Mouse (Mus musculus): ENCODE results near the gene Olfr632. TPM values are rescaled to one million over a fixed set of nuclear protein-coding genes. Genes with fewer than 3 reads are reported as not detected.
"Not testable (repeated sequence)": the region's sequence is repeated elsewhere in the genome, so short reads cannot be mapped to it uniquely, and the experiment has no call there.

The Olfr632 gene
- total RNA-seq (2021), result not detected

- no peak for DNase-seq (ENCODE audit: low spot score)
- intact Hi-C loops (cut with DNase I), result no loop called here
Observed at GRCm38 (mm10) chr7:103934264-103934663, at the start of gene Olfr632. Gene Olfr632 (plus strand): TSS chr7:103934347.

GRCm38 (mm10) chr7:103886152-103886551 lies 48.0 kb upstream of the Olfr632 start, which contains the start of gene Olfr66:
Gene Olfr66 (minus strand): TSS chr7:103886252.
- no peak for DNase-seq (ENCODE audit: low spot score)
- intact Hi-C loops (cut with DNase I), result no loop called here

- intact Hi-C loops (cut with DNase I), result no loop called here
Observed at GRCm38 (mm10) chr7:103894385-103894784, 39.8 kb upstream of the Olfr632 start, which contains the start of gene Olfr64. Gene Olfr64 (minus strand): TSS chr7:103894485.

GRCm38 (mm10) chr7:103903187-103903586 lies 31.0 kb upstream of the Olfr632 start, which contains the start of gene Olfr65:
Gene Olfr65 (plus strand): TSS chr7:103903487.
- DNase-seq (ENCODE audit: low spot score), result no peak
- intact Hi-C loops (cut with DNase I), result no loop called here

More at GRCm38 (mm10) chr7:103894385-103894784, 39.8 kb upstream of the Olfr632 start, which contains the start of gene Olfr64:
- DNase-seq (ENCODE audit: low spot score), result no peak

GRCm38 (mm10) chr7:103910047-103910446 lies 24.1 kb upstream of the Olfr632 start:
- no peak for DNase-seq (ENCODE audit: low spot score)

GRCm38 (mm10) chr7:103912969-103913511 lies 21.1 kb upstream of the Olfr632 start:
- intact Hi-C loops (cut with DNase I), result loop anchor here (1.0 kb wide), 1 partner anchor 120 kb away; no protein-coding TSS in a partner anchor
- no peak for DNase-seq (ENCODE audit: low spot score)

More at GRCm38 (mm10) chr7:103910047-103910446, 24.1 kb upstream of the Olfr632 start:
- intact Hi-C loops (cut with DNase I), result no loop called here

- intact Hi-C loops (cut with DNase I), result no loop called here
- no peak for DNase-seq (ENCODE audit: low spot score)
Observed at GRCm38 (mm10) chr7:103915338-103915737, 18.8 kb upstream of the Olfr632 start.

GRCm38 (mm10) chr7:103928525-103928924 lies 5.6 kb upstream of the Olfr632 start, which contains the start of gene Olfr631:
Gene Olfr631 (plus strand): TSS chr7:103928825.
- intact Hi-C loops (cut with DNase I), result no loop called here
- DNase-seq (ENCODE audit: low spot score), result no peak

GRCm38 (mm10) chr7:103942730-103943129 lies 8.6 kb downstream of the Olfr632 start:
- intact Hi-C loops (cut with DNase I), result loop anchor here (2.0 to 5.0 kb wide), 2 partner anchors 150 to 1435 kb away; no protein-coding TSS in a partner anchor
- no peak for DNase-seq (ENCODE audit: low spot score)

GRCm38 (mm10) chr7:103944137-103944536 lies 10.0 kb downstream of the Olfr632 start, which contains the start of gene Olfr633:
Gene Olfr633 (plus strand): TSS chr7:103944437.
- intact Hi-C loops (cut with DNase I), result loop anchor here (5.0 kb wide), 1 partner anchor 1437 kb away; no protein-coding TSS in a partner anchor
- no peak for DNase-seq (ENCODE audit: low spot score)

GRCm38 (mm10) chr7:103966873-103967272 lies 32.7 kb downstream of the Olfr632 start:
- not testable (repeated sequence) for DNase-seq (ENCODE audit: low spot score)

GRCm38 (mm10) chr7:103970852-103971251 lies 36.7 kb downstream of the Olfr632 start, which contains the start of gene Olfr635:
Gene Olfr635 (plus strand): TSS chr7:103971152.
- intact Hi-C loops (cut with DNase I), result no loop called here
- no peak for DNase-seq (ENCODE audit: low spot score)

More at GRCm38 (mm10) chr7:103966873-103967272, 32.7 kb downstream of the Olfr632 start:
- intact Hi-C loops (cut with DNase I), result not testable (repeated sequence)

- no peak for DNase-seq (ENCODE audit: low spot score)
- intact Hi-C loops (cut with DNase I), result no loop called here
Observed at GRCm38 (mm10) chr7:103971782-103972181, 37.6 kb downstream of the Olfr632 start.

Other genes starting within 250 kb of the Olfr632 start
- not detected for gene Olfr243, start 219.7 kb upstream of the Olfr632 start, total RNA-seq (2021)
- not detected for gene Olfr628, start 204.0 kb upstream of the Olfr632 start, total RNA-seq (2021)
- not detected for gene Olfr629, start 189.4 kb upstream of the Olfr632 start, total RNA-seq (2021)
- gene Olfr630, start 177.0 kb upstream of the Olfr632 start, total RNA-seq (2021), result not detected
- not detected for gene Olfr69, start 162.8 kb upstream of the Olfr632 start, total RNA-seq (2021)
- gene Olfr68, start 154.6 kb upstream of the Olfr632 start, total RNA-seq (2021), result not detected
- gene Olfr67, start 142.5 kb upstream of the Olfr632 start, total RNA-seq (2021), result not detected
- 1,000 to 10,000 TPM; 1,406 to 3,005 TPM for gene Hbb-bt, start 120.4 kb upstream of the Olfr632 start, total RNA-seq (2021)
- over 10,000 TPM in 1 of 2 experiments, 1,000 to 10,000 TPM in 1; 9,976 to 23,536 TPM for gene Hbb-bs, start 106.3 kb upstream of the Olfr632 start, total RNA-seq (2021)
- not detected for gene Hbb-bh2, start 93.8 kb upstream of the Olfr632 start, total RNA-seq (2021)
- not detected for gene Hbb-bh1, start 91.2 kb upstream of the Olfr632 start, total RNA-seq (2021)
- not detected for gene Hbb-y, start 81.1 kb upstream of the Olfr632 start, total RNA-seq (2021)
- not detected for gene Olfr66, start 48.1 kb upstream of the Olfr632 start, total RNA-seq (2021)
- not detected for gene Olfr64, start 39.9 kb upstream of the Olfr632 start, total RNA-seq (2021)
- gene Olfr65, start 30.9 kb upstream of the Olfr632 start, total RNA-seq (2021), result not detected
- not detected for gene Olfr631, start 5.5 kb upstream of the Olfr632 start, total RNA-seq (2021)
- not detected for gene Olfr633, start 10.1 kb downstream of the Olfr632 start, total RNA-seq (2021)
- gene Olfr635, start 36.8 kb downstream of the Olfr632 start, total RNA-seq (2021), result not detected
- gene Olfr638, start 64.4 kb downstream of the Olfr632 start, total RNA-seq (2021), result not detected
- gene Olfr639, start 83.0 kb downstream of the Olfr632 start, total RNA-seq (2021), result not detected
- not detected for gene Olfr640, start 91.2 kb downstream of the Olfr632 start, total RNA-seq (2021)
- not detected for gene Olfr641, start 101.1 kb downstream of the Olfr632 start, total RNA-seq (2021)
- gene Olfr642, start 118.3 kb downstream of the Olfr632 start, total RNA-seq (2021), result not detected
- gene 4930516K23Rik, start 127.1 kb downstream of the Olfr632 start, total RNA-seq (2021), result not detected
- not detected for gene Olfr644, start 137.5 kb downstream of the Olfr632 start, total RNA-seq (2021)
- not detected for gene Olfr645, start 151.1 kb downstream of the Olfr632 start, total RNA-seq (2021)
- not detected for gene Olfr646, start 170.5 kb downstream of the Olfr632 start, total RNA-seq (2021)
- not detected for gene Ubqln5, start 195.5 kb downstream of the Olfr632 start, total RNA-seq (2021)
- gene Olfr643, start 203.1 kb downstream of the Olfr632 start, total RNA-seq (2021), result not detected
- not detected for gene Ubqln3, start 208.9 kb downstream of the Olfr632 start, total RNA-seq (2021)
- not detected for gene Ubqlnl, start 216.2 kb downstream of the Olfr632 start, total RNA-seq (2021)
- gene Olfm5, start 230.5 kb downstream of the Olfr632 start, total RNA-seq (2021), result not detected
- not detected for gene Olfr648, start 249.0 kb downstream of the Olfr632 start, total RNA-seq (2021)

Data from heart, postnatal 25 days (tissue).